Mouse (Mus musculus): ENCODE data around the gene Ttbk1.
A peak's percentile ranks its signal among the peaks of the same experiment; 100 is the strongest.

Ttbk1 gene

DNA sequence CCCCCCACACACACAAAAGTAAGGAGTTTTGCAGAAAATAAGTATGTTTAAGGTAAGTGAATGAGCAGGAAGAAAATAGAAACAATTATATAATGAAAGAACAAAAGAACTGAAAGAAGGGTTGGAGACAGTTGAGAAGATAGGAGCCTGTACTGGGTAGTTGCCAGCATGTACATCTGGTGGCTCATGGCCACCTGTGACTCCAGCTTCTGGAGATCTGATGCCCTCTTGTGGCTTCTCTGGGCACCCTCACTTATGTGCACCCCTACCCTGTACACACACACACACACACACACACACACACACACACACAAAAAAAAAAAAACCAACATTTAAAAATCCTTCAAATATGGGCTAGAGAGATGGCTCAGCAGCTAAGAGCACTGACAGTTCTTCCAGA is 67.8 kb downstream of the Ttbk1 start:
- no peak for DNase-seq (ENCODE audit: low read depth in 2 of 2, low spot score in 2 of 2)

GRCm38 (mm10) chr17:46418628-46419027 is 68.8 kb downstream of the Ttbk1 start:
- DNase-seq (ENCODE audit: low read depth in 2 of 2, low spot score in 2 of 2): no peak

DNA sequence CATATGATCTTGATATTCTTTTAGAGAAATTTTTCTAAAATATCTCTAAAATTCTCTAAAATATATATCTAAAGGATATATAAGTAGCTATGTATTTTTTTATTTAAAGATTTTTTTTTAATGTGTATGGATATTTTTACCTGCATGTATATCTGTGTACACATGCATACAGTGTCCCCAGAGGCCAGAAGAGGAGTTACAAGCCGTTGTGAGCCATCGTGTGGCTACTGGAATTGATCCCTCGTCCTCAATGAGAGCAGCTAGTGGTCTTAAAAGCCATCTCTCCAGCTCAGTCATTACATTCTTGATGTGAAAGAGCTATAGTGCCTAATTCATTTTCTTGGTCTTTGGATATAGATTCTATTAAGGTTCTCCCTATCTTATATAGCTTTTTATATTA is 79.0 kb downstream of the Ttbk1 start:
- DNase-seq (ENCODE audit: low read depth in 2 of 2, low spot score in 2 of 2): no peak

DNA sequence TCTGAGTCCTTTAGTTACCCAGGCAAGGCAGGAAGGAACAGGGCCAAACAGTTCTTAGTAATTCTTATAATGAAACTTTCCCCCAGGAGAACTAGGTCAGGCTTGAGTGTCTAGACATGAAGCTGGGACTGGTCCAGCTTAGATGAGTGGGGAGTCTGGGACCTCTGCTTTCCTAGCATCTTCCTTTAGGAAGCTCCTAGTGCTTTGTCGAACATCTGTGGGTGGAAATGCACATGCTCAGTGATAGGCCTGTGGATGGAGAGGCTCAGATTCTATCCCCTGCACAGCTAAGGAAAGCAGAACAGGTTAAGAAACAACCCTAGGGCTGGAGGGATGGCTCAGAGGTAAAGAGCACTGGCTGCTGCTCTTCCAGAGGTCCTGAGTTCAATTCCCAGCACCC is 92.8 kb downstream of the Ttbk1 start:
- DNase-seq (ENCODE audit: low read depth in 2 of 2, low spot score in 2 of 2): no peak

GRCm38 (mm10) chr17:46393012-46393411 is 94.5 kb downstream of the Ttbk1 start:
- peak; percentile 15 to 38 for DNase-seq (ENCODE audit: low read depth in 2 of 2, low spot score in 2 of 2)
